Mouse (Mus musculus) mature B cell (primary cell): ENCODE measurements around the gene Pex11b.
"Not testable (repeated sequence)": the region's sequence is repeated elsewhere in the genome, so short reads cannot be mapped to it uniquely, and the experiment has no call there.

Source experiments
- in situ Hi-C: fragments of 300-500 bp; cut with MboI; formaldehyde crosslinking; loops from 2 replicates; pipeline ENCODE4 v1.14.3; 2019

The Pex11b gene

GRCm38 (mm10) chr3:96623201-96623600, 12.0 kb upstream of the Pex11b start:
- in situ Hi-C loops = no loop called here

- in situ Hi-C loops = loop anchor here (5.0 kb wide), 1 partner anchor 83 kb away; no protein-coding TSS in a partner anchor
These were observed 5.2 kb upstream of the Pex11b start, which contains the start of gene Rbm8a for GRCm38 (mm10) chr3:96629729-96630600. Gene Rbm8a, plus strand, starts transcription at chr3:96629933.

GRCm38 (mm10) chr3:96632058-96632457, 3.1 kb upstream of the Pex11b start:
- in situ Hi-C loops = loop anchor here (5.0 kb wide), 1 partner anchor 85 kb away; no protein-coding TSS in a partner anchor

GRCm38 (mm10) chr3:96634015-96634414, 1.2 kb upstream of the Pex11b start:
- in situ Hi-C loops = loop anchor here (5.0 kb wide), 1 partner anchor 87 kb away; no protein-coding TSS in a partner anchor

- in situ Hi-C loops = no loop called here
These were observed 730 bp downstream of the Pex11b start for GRCm38 (mm10) chr3:96635906-96636305.

GRCm38 (mm10) chr3:96636448-96636847, 1.3 kb downstream of the Pex11b start:
- in situ Hi-C loops = no loop called here

GRCm38 (mm10) chr3:96639219-96639618, 4.0 kb downstream of the Pex11b start:
- in situ Hi-C loops = no loop called here

GRCm38 (mm10) chr3:96645018-96645649, 10.0 kb downstream of the Pex11b start, which contains the start of gene Itga10:
Gene Itga10, plus strand, starts transcription at chr3:96645584.
- in situ Hi-C loops = no loop called here

- in situ Hi-C loops = no loop called here
These were observed 12.2 kb downstream of the Pex11b start for GRCm38 (mm10) chr3:96647365-96647764.

- in situ Hi-C loops = no loop called here
These were observed 25.7 kb downstream of the Pex11b start for GRCm38 (mm10) chr3:96660901-96661300.

- in situ Hi-C loops = no loop called here
These were observed 27.6 kb downstream of the Pex11b start for GRCm38 (mm10) chr3:96662731-96663316.

- in situ Hi-C loops = no loop called here
These were observed 28.5 kb downstream of the Pex11b start for GRCm38 (mm10) chr3:96663432-96664239.

- in situ Hi-C loops = not testable (repeated sequence)
These were observed 30.7 kb downstream of the Pex11b start for GRCm38 (mm10) chr3:96665732-96666363.

- in situ Hi-C loops = no loop called here
These were observed 31.7 kb downstream of the Pex11b start for GRCm38 (mm10) chr3:96666916-96667315.

- in situ Hi-C loops = no loop called here
These were observed 32.1 kb downstream of the Pex11b start for GRCm38 (mm10) chr3:96667316-96667715.

GRCm38 (mm10) chr3:96668424-96669067, 33.4 kb downstream of the Pex11b start:
- in situ Hi-C loops = no loop called here

GRCm38 (mm10) chr3:96669727-96670468, 34.7 kb downstream of the Pex11b start, which contains the start of gene Ankrd35:
Gene Ankrd35, plus strand, starts transcription at chr3:96670131.
- in situ Hi-C loops = no loop called here

GRCm38 (mm10) chr3:96671519-96671918, 36.3 kb downstream of the Pex11b start:
- in situ Hi-C loops = no loop called here

- in situ Hi-C loops = no loop called here
These were observed 38.3 kb downstream of the Pex11b start for GRCm38 (mm10) chr3:96673514-96673913.

GRCm38 (mm10) chr3:96674442-96674841, 39.3 kb downstream of the Pex11b start:
- in situ Hi-C loops = no loop called here
